Mouse (Mus musculus): ENCODE measurements at regions not wholly inside any gene's neighbourhood (a gene's known extent, or its start where the extent isn't known, plus 50 kb on each side); places are given as distances from the start of the nearest gene placed in this dataset.

DNA sequence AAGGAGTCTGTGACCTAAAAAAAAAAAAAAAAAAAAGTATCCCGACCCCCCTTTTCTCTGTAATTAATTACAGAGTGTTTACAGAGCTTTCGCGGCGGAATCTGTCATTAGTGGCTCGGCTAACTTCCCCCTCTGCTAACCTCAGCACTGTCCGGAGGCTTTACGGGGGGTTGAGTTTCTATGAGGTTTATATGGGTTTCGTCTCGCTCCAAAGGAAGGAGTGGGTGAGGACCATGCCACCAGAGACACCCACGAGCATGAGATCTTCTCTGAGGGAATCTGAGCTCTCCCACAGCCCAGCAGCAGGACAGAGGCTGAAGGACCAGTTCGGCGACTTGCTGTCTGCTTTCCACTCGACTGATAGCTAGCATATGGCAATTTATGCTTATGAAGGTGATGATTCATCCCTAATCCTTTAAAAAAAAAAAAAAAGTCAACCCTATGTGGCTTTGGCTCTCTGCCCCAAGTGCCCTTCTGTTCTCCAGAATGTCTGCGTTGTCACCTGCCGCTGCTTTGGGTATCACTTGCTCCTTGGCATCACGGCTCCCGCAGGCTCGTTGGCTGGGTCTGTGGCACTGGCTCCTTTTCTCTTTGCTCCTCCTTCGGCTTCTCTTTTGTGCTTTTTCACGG lies 55.8 kb upstream of the Jarid2 start:
- no peak for TF ChIP-seq CTCF (IDR thresholded peaks at IDR 0.05; ENCODE audit: low read depth)
- TF ChIP-seq EP300 (IDR thresholded peaks at IDR 0.05; ENCODE audit: low read depth): no peak

All from heart, postnatal 0 days (tissue).